In genomic region chr4:143334995-143335394, GRCm38 (mm10) we compare ENCODE assay signal across 21 mouse cellular contexts. TPM values are rescaled to one million over a fixed set of nuclear protein-coding genes. Genes with fewer than 3 reads are reported as not detected.
"Had no signal": no experiment of that assay in that cellular context is flagged by ENCODE, and none has a peak within 500 bp of the region (broad histone marks: within the 10 kb centered on the region; RNA-seq: fewer than 3 reads in every experiment).

No protein-coding gene starts in this region.

- H3K9me3 ChIP-seq: limb, embryonic 15.5 days; liver, embryonic 13.5 days; lung, embryonic 15.5 days; midbrain, embryonic 15.5 days; neural tube, embryonic 13.5 days had no signal

- H3K4me1 ChIP-seq: liver, embryonic 13.5 days; lung, embryonic 15.5 days; megakaryocyte, embryonic 14.5 days; midbrain, embryonic 15.5 days had no signal

- H3K9ac ChIP-seq: limb, embryonic 15.5 days; liver, embryonic 13.5 days; liver, postnatal 0 days; lung, embryonic 15.5 days; midbrain, embryonic 15.5 days; neural tube, embryonic 13.5 days had no signal

- H3K27me3 ChIP-seq: limb, embryonic 15.5 days; liver, embryonic 13.5 days; lung, embryonic 15.5 days; midbrain, embryonic 15.5 days; neural tube, embryonic 13.5 days had no signal

- H3K4me3 ChIP-seq: limb, embryonic 15.5 days; liver, embryonic 13.5 days; lung, embryonic 15.5 days; megakaryocyte, embryonic 14.5 days; midbrain, embryonic 15.5 days; neural tube, embryonic 13.5 days had no signal

- DNase-seq: kidney, postnatal 14 days; layer of hippocampus, postnatal 36 days; liver, embryonic 13.5 days; liver, postnatal 0 days; lung, postnatal 14 days; right cerebral cortex, postnatal 14 days; thymus, postnatal 4 days had no signal

- H3K36me3 ChIP-seq: limb, embryonic 15.5 days; liver, embryonic 13.5 days; lung, embryonic 15.5 days; midbrain, embryonic 15.5 days; neural tube, embryonic 13.5 days had no signal

- ATAC-seq: liver, postnatal 0 days; midbrain, embryonic 15.5 days had no signal

- H3K4me2 ChIP-seq: limb, embryonic 15.5 days; liver, embryonic 13.5 days; lung, embryonic 15.5 days; midbrain, embryonic 11.5 days; midbrain, embryonic 15.5 days; neural tube, embryonic 13.5 days had no signal

- H3K27ac ChIP-seq: limb, embryonic 15.5 days; liver, embryonic 13.5 days; lung, embryonic 15.5 days; macrophage; midbrain, embryonic 15.5 days; neural tube, embryonic 13.5 days had no signal

RNA-seq across cellular contexts. Expression of gene Lrrc38, which starts 14.6 kb away (rescaled TPM):
- total RNA-seq: monocyte, adult 5-6 weeks had no signal
- polyA plus RNA-seq: large intestine, adult 2 months; liver, embryonic 13.5 days; liver, postnatal 0 days; macrophage; small intestine, adult 2 months had no signal

RNA-seq across cellular contexts. Expression of gene Pdpn, which starts 35.6 kb away (rescaled TPM):
- total RNA-seq: monocyte, adult 5-6 weeks had no signal

RNA-seq across cellular contexts. Expression of gene Pramel1, which starts 59.2 kb away (rescaled TPM):
- total RNA-seq: layer of hippocampus, adult 8-10 months; layer of hippocampus, postnatal 36 days; left cerebral cortex, postnatal 25 days; monocyte, adult 5-6 weeks had no signal
- polyA plus RNA-seq: large intestine, adult 2 months; limb, embryonic 11.5 days; limb, embryonic 15.5 days; liver, embryonic 13.5 days; liver, postnatal 0 days; lung, embryonic 15.5 days; macrophage; midbrain, embryonic 11.5 days; midbrain, embryonic 15.5 days; neural tube, embryonic 13.5 days; small intestine, adult 2 months; stomach, embryonic 16.5 days had no signal
